Mouse (Mus musculus) gastrocnemius, adult 2 months (tissue): ENCODE data around the gene Tbc1d4. TPM values are rescaled to one million over a fixed set of nuclear protein-coding genes. Genes with fewer than 3 reads are reported as not detected.
A peak's percentile ranks its signal among the peaks of the same experiment; 100 is the strongest.

Experiments used
- DNase-seq: peaks from one replicate; pipeline ENCODE4 v3.0.0; 2022
- H3K27ac ChIP-seq: fragments of 200-600 bp; 2 replicates; pipeline ENCODE4 v1.8.1; 2022; ENCODE audit warnings: mild to moderate bottlenecking
- H3K4me3 ChIP-seq: fragments of 200-600 bp; 2 replicates; pipeline ENCODE4 v1.8.1; 2022; ENCODE audit warnings: mild to moderate bottlenecking, moderate library complexity
- CTCF ChIP-seq: fragments of 200-600 bp; IDR thresholded peaks from 2 replicates; pipeline ENCODE4 v1.8.1; 2022; ENCODE audit warnings: antibody characterized with exemption, mild to moderate bottlenecking, moderate library complexity
- intact Hi-C: fragments of 180-260 bp; cut with DNase I; formaldehyde crosslinking; loops from one replicate; pipeline ENCODE4 v1.15.1; 2025
- total RNA-seq, 2 experiments: library from RNA; stranded (reverse); gene quantifications; 2 replicates each; pipeline ENCODE4 v1.2.3; 2021

Gene Tbc1d4
- total RNA-seq, 2 experiments from 2014 or later: 28.8 to 62.9 TPM

GRCm38 (mm10) chr14:101586096-101586495 lies 22.9 kb downstream of the Tbc1d4 start:
- Histone ChIP-seq H3K4me3 (0 out of 2 replicates have a peak overlapping the region, but pooled peaks have one; percentile 20), H3K27ac (peak overlapping the region; percentile 70)
- DNase-seq: peak; percentile 74
- TF ChIP-seq CTCF: no peak
- intact Hi-C loops: no loop called here

- H3K27ac ChIP-seq: no peak overlapping the region
- DNase-seq: no peak
- TF ChIP-seq CTCF: no peak
- intact Hi-C loops: no loop called here
- H3K4me3 ChIP-seq: no peak overlapping the region
These were observed 33.3 kb downstream of the Tbc1d4 start for GRCm38 (mm10) chr14:101575651-101576050.

- no peak for DNase-seq
- intact Hi-C loops: no loop called here
- TF ChIP-seq CTCF: no peak
- Histone ChIP-seq H3K27ac (no peak overlapping the region), H3K4me3 (no peak overlapping the region)
These were observed 34.5 kb downstream of the Tbc1d4 start for GRCm38 (mm10) chr14:101574536-101574935.

- peak overlapping the region; percentile 67 for H3K27ac ChIP-seq
- intact Hi-C loops: no loop called here
These were observed 35.8 kb downstream of the Tbc1d4 start for GRCm38 (mm10) chr14:101573107-101573614.

GRCm38 (mm10) chr14:101568828-101569227 lies 40.2 kb downstream of the Tbc1d4 start:
- intact Hi-C loops: loop anchor here (5.0 kb wide), 2 partner anchors 33 to 37 kb away; no protein-coding TSS in a partner anchor
- Histone ChIP-seq H3K4me3 (no peak overlapping the region), H3K27ac (peak overlapping the region; percentile 64)
- TF ChIP-seq CTCF: no peak
- DNase-seq: peak; percentile 88

More at GRCm38 (mm10) chr14:101573107-101573614, 35.8 kb downstream of the Tbc1d4 start:
- TF ChIP-seq CTCF: no peak
- DNase-seq: no peak
- no peak overlapping the region for H3K4me3 ChIP-seq

- intact Hi-C loops: loop anchor here (5.0 kb wide), 2 partner anchors 34 to 36 kb away; no protein-coding TSS in a partner anchor
- no peak overlapping the region for H3K27ac ChIP-seq
- no peak for DNase-seq
- H3K4me3 ChIP-seq: no peak overlapping the region
- TF ChIP-seq CTCF: no peak
These were observed 42.3 kb downstream of the Tbc1d4 start for GRCm38 (mm10) chr14:101566717-101567116.

GRCm38 (mm10) chr14:101565661-101566060 lies 43.3 kb downstream of the Tbc1d4 start:
- DNase-seq: peak; percentile 33
- H3K27ac ChIP-seq: no peak overlapping the region
- intact Hi-C loops: loop anchor here (2.0 to 5.0 kb wide), 3 partner anchors 25 to 37 kb away; no protein-coding TSS in a partner anchor
- no peak for TF ChIP-seq CTCF
- no peak overlapping the region for H3K4me3 ChIP-seq

GRCm38 (mm10) chr14:101561251-101561701 lies 47.7 kb downstream of the Tbc1d4 start:
- Histone ChIP-seq H3K27ac (no peak overlapping the region), H3K4me3 (no peak overlapping the region)
- no peak for TF ChIP-seq CTCF
- no peak for DNase-seq
- intact Hi-C loops: no loop called here

- Histone ChIP-seq H3K4me3 (no peak overlapping the region), H3K27ac (no peak overlapping the region)
- DNase-seq: no peak
- no peak for TF ChIP-seq CTCF
- intact Hi-C loops: no loop called here
These were observed 49.5 kb downstream of the Tbc1d4 start for GRCm38 (mm10) chr14:101559446-101559845.

GRCm38 (mm10) chr14:101548885-101549573 lies 60.0 kb downstream of the Tbc1d4 start:
- Histone ChIP-seq H3K27ac (no peak overlapping the region), H3K4me3 (no peak overlapping the region)
- no peak for DNase-seq
- intact Hi-C loops: no loop called here
- TF ChIP-seq CTCF: no peak

GRCm38 (mm10) chr14:101541863-101542262 lies 67.1 kb downstream of the Tbc1d4 start:
- Histone ChIP-seq H3K4me3 (no peak overlapping the region), H3K27ac (no peak overlapping the region)
- no peak for DNase-seq
- TF ChIP-seq CTCF: no peak
- intact Hi-C loops: loop anchor here (2.0 kb wide), 1 partner anchor 23 kb away; no protein-coding TSS in a partner anchor

GRCm38 (mm10) chr14:101541141-101541540 lies 67.8 kb downstream of the Tbc1d4 start:
- intact Hi-C loops: loop anchor here (2.0 kb wide), 1 partner anchor 24 kb away; no protein-coding TSS in a partner anchor
- TF ChIP-seq CTCF: no peak
- H3K27ac ChIP-seq: no peak overlapping the region
- no peak for DNase-seq
- H3K4me3 ChIP-seq: no peak overlapping the region

GRCm38 (mm10) chr14:101540466-101540865 lies 68.5 kb downstream of the Tbc1d4 start:
- no peak overlapping the region for H3K4me3 ChIP-seq
- intact Hi-C loops: loop anchor here (2.0 kb wide), 1 partner anchor 24 kb away; no protein-coding TSS in a partner anchor
- no peak overlapping the region for H3K27ac ChIP-seq
- peak; percentile 87 for DNase-seq
- TF ChIP-seq CTCF: peak; percentile 45
